Mouse (Mus musculus) embryo, embryonic 10 days (tissue): ENCODE results near the gene Pitx2.

Experiments
- DNase-seq: peaks from one replicate; pipeline ENCODE4 v3.0.0-alpha.2; 2015; ENCODE audit warnings: low spot score

The Pitx2 gene

GRCm38 (mm10) chr3:129199609-129200500 lies at the start of gene Pitx2:
TSS of gene Pitx2 (plus strand) at chr3:129199878.
- DNase-seq = peak; percentile 88

GRCm38 (mm10) chr3:129150001-129150400 lies 49.7 kb upstream of the Pitx2 start:
- no peak for DNase-seq

GRCm38 (mm10) chr3:129151096-129151685 lies 48.5 kb upstream of the Pitx2 start:
- no peak for DNase-seq

- DNase-seq = peak; percentile 38
These were observed 40.8 kb upstream of the Pitx2 start for GRCm38 (mm10) chr3:129158812-129159370.

- DNase-seq = no peak
These were observed 38.2 kb upstream of the Pitx2 start for GRCm38 (mm10) chr3:129161333-129162035.

- DNase-seq = no peak
These were observed 35.4 kb upstream of the Pitx2 start for GRCm38 (mm10) chr3:129164246-129164645.

- DNase-seq = no peak
These were observed 34.0 kb upstream of the Pitx2 start for GRCm38 (mm10) chr3:129165715-129166114.

- DNase-seq = peak; percentile 17
These were observed 33.0 kb upstream of the Pitx2 start for GRCm38 (mm10) chr3:129166684-129167083.

- no peak for DNase-seq
These were observed 29.3 kb upstream of the Pitx2 start for GRCm38 (mm10) chr3:129170416-129170815.

- DNase-seq = no peak
These were observed 27.9 kb upstream of the Pitx2 start for GRCm38 (mm10) chr3:129171789-129172188.

GRCm38 (mm10) chr3:129194436-129194835 lies 5.2 kb upstream of the Pitx2 start:
- DNase-seq = no peak

GRCm38 (mm10) chr3:129195036-129195435 lies 4.6 kb upstream of the Pitx2 start:
- DNase-seq = no peak

GRCm38 (mm10) chr3:129195816-129196549 lies 3.7 kb upstream of the Pitx2 start:
- no peak for DNase-seq

- no peak for DNase-seq
These were observed 3.1 kb upstream of the Pitx2 start for GRCm38 (mm10) chr3:129196550-129196919.

GRCm38 (mm10) chr3:129197035-129197434 lies 2.6 kb upstream of the Pitx2 start:
- no peak for DNase-seq

GRCm38 (mm10) chr3:129197786-129198626 lies 1.7 kb upstream of the Pitx2 start:
- DNase-seq = no peak

GRCm38 (mm10) chr3:129198627-129198903 lies 1.1 kb upstream of the Pitx2 start:
- DNase-seq = no peak

- DNase-seq = no peak
These were observed 494 bp upstream of the Pitx2 start for GRCm38 (mm10) chr3:129199160-129199608.

- DNase-seq = peak; percentile 18
These were observed 818 bp downstream of the Pitx2 start for GRCm38 (mm10) chr3:129200501-129200890.

GRCm38 (mm10) chr3:129201156-129201555 lies 1.5 kb downstream of the Pitx2 start:
- peak; percentile 45 for DNase-seq

- DNase-seq = peak; percentile 11
These were observed 2.1 kb downstream of the Pitx2 start for GRCm38 (mm10) chr3:129201681-129202255.
